Mouse (Mus musculus) layer of hippocampus, adult 11-12 months (tissue): ENCODE measurements around the gene Ccdc88a.

Experiments used
- DNase-seq: peaks from one replicate; pipeline ENCODE4 v3.0.0; 2022; ENCODE audit warnings: low spot score

Gene Ccdc88a

DNA sequence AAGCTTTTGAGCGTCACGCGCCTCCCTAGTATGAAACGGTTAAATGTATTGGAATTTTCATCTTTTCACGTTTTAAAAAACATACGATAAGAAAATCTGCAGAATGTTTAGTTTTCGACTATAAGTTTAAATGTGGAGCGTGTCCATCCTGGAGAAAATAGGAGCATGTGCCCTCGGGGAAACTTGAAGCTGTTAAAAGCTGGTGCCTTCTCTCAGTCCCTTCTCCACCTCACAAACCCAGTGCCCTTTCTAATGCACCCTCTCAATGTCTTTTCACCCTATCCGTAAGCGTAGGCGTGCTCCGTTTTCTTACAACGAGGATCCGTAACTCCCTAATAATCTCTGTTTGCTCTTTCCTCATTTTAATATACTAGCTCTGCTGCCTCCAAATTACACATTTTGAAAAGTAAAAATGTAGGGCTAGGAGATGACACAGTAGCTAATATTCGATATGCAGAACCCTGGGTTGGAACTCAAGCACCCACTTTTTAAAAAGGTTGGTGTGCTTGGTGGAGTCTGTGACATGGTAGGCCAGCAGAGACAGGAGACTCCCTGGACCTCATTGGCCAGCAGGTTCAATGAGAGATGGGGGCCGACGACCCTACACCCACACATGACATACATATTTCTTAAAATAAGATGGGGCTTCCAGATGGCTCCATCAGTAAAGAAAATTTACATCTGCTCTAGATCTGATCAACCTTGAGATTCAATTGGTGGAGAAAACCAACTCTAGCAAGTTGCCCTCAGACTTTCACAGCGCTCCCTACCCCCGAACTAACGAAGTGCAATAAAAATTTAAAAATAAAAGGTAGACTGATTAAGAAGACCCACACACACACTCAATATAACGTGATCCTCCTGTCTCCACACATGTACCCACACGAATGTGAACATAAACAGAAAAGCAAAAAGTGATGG is 175.3 kb downstream of the Ccdc88a start:
- no peak for DNase-seq

DNA sequence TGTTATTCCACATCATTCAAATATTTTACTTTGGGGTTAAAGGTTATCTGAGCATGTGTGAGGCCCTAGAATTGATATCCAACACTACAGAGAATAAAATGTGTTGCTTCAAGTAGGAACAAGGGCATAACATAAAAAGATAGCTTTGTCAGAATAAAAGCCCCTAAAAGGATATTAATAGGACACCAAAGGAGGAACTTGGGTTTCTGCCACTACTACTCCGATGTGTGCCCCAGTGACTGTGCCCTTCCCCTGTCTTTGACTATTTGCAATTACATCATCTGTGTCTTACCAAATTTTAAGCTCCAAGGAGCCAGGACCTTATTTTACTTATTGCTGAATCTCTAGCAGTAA is 175.9 kb downstream of the Ccdc88a start:
- DNase-seq: no peak
